Mouse (Mus musculus): ENCODE measurements around the gene Pkp4. TPM values are rescaled to one million over a fixed set of nuclear protein-coding genes. Genes with fewer than 3 reads are reported as not detected.

Pkp4 gene
- 12.9 and 16.2 TPM in 2 replicates for polyA plus RNA-seq (2014; fragmentation: Nextera tagmentation; extraction: Ambion mirVana)

DNA sequence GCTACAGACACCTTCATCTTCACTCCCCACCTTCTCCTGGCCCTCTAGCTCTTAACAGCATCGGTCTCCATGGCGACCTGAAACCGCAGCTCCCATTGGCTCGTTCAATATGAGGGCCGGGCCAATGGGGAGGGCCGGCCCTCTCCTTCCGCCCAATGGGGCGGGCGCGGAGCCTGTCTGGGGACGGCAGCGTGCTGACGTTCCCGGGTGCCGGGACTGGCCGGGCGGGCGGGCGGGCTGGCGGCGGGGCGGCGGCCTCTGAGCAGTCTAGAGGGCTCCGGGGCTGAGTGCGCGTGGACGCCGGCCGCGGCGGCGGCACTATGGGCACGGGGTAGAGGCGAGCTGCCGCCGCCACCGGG lies at the start of gene Pkp4, which contains the start of gene Ccdc148:
TSS of gene Pkp4 (plus strand) at position 246 of the 359 bp plus-strand sequence.
TSS of gene Ccdc148 (minus strand) at position 79 of the 359 bp plus-strand sequence.
- H3K27me3 ChIP-seq (ENCODE audit: control insufficient read depth, insufficient read depth, low read length) = no peaks in the 10 kb centered on the region
- peak within 1 kb of the TSS; percentile 54 for H3K27ac ChIP-seq (ENCODE audit: low read depth, low read length)
- no peaks in the 10 kb centered on the region for H3K9me3 ChIP-seq (ENCODE audit: control insufficient read depth, low read length)
- peak within 1 kb of the TSS; percentile 67 for H3K4me2 ChIP-seq (ENCODE audit: low read depth)
- DNase-seq (ENCODE audit: low spot score) = peak; percentile 97
- H3K36me3 ChIP-seq (ENCODE audit: control insufficient read depth, insufficient read depth, low read length) = no peaks in the 10 kb centered on the region
- peak; percentile 97 for ATAC-seq (ENCODE audit: insufficient read depth, low FRiP score, low TSS enrichment)
- H3K4me3 ChIP-seq (ENCODE audit: low read depth, low read length) = peak within 1 kb of the TSS; percentile 86
- under 1% methylated on average over 34 of the region's 37 CpGs for WGBS
- H3K4me1 ChIP-seq (ENCODE audit: control insufficient read depth, insufficient read depth, low read length) = peaks cover 15% of the 10 kb centered on the region; the same call in 1 of the 2 replicates
- peak within 1 kb of the TSS; percentile 80 for H3K9ac ChIP-seq (ENCODE audit: low read length)

DNA sequence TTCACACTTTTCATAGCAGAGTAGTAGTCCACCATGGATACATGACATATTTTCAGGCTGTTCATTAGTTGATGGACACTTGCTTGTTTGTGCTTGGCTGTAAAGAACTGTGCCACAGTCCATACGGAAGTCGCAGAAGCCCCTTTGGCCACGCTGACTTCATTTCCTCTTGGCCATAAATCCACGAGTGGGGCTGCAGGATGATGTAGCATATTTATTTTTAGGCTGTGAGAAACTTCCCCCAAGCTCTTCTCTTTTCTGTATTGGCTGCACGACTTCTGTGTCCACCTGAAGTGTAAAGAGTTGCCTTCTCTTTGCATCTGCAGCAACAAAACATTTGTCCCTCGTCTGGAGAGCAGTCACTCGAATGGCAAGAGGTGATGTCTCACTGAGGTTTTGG lies 31.6 kb upstream of the Pkp4 start:
- no peaks in the 10 kb centered on the region for H3K9me3 ChIP-seq (ENCODE audit: control insufficient read depth, low read length)
- WGBS = 85% methylated on average over 7 of the region's 7 CpGs
- DNase-seq (ENCODE audit: low spot score) (no peak), ATAC-seq (ENCODE audit: insufficient read depth, low FRiP score, low TSS enrichment) (no peak)
- H3K36me3 ChIP-seq (ENCODE audit: control insufficient read depth, insufficient read depth, low read length) = no peaks in the 10 kb centered on the region
- H3K27ac ChIP-seq (ENCODE audit: low read depth, low read length) = no peak overlapping the region
- H3K4me3 ChIP-seq (ENCODE audit: low read depth, low read length) = no peak overlapping the region
- H3K4me1 ChIP-seq (ENCODE audit: control insufficient read depth, insufficient read depth, low read length) = 0 out of 2 replicates have a peak, but pooled peaks cover 2% of the 10 kb centered on the region
- no peak overlapping the region for H3K9ac ChIP-seq (ENCODE audit: low read length)
- H3K27me3 ChIP-seq (ENCODE audit: control insufficient read depth, insufficient read depth, low read length) = no peaks in the 10 kb centered on the region
- no peak overlapping the region for H3K4me2 ChIP-seq (ENCODE audit: low read depth)

DNA sequence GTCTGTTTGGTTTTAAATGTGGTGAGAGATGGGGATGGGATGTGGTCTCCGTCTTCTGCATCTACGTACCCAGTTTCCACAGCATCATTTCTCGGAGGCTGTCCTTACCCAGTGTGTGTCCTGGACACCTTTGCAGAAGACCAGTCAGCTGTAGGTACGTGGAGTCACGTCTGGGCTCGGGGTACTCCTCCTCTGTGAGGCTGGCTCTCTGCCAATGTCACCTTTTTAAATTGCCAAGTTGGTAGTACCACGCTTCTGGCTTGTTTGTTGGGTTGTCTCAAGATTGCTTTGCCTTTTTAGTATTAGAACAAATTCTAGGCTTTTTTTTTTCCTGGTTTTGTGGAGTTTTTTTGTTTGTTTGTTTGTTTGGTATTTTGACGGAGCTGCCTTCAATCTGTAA lies 30.8 kb upstream of the Pkp4 start:
- no peaks in the 10 kb centered on the region for H3K36me3 ChIP-seq (ENCODE audit: control insufficient read depth, insufficient read depth, low read length)
- H3K27me3 ChIP-seq (ENCODE audit: control insufficient read depth, insufficient read depth, low read length) = no peaks in the 10 kb centered on the region
- ATAC-seq (ENCODE audit: insufficient read depth, low FRiP score, low TSS enrichment) = no peak
- no peak overlapping the region for H3K4me2 ChIP-seq (ENCODE audit: low read depth)
- 0 out of 2 replicates have a peak, but pooled peaks cover 2% of the 10 kb centered on the region for H3K4me1 ChIP-seq (ENCODE audit: control insufficient read depth, insufficient read depth, low read length)
- no peak overlapping the region for H3K27ac ChIP-seq (ENCODE audit: low read depth, low read length)
- no peak overlapping the region for H3K9ac ChIP-seq (ENCODE audit: low read length)
- WGBS = 88% methylated on average over 8 of the region's 8 CpGs
- DNase-seq (ENCODE audit: low spot score) = no peak
- H3K4me3 ChIP-seq (ENCODE audit: low read depth, low read length) = no peak overlapping the region
- no peaks in the 10 kb centered on the region for H3K9me3 ChIP-seq (ENCODE audit: control insufficient read depth, low read length)

DNA sequence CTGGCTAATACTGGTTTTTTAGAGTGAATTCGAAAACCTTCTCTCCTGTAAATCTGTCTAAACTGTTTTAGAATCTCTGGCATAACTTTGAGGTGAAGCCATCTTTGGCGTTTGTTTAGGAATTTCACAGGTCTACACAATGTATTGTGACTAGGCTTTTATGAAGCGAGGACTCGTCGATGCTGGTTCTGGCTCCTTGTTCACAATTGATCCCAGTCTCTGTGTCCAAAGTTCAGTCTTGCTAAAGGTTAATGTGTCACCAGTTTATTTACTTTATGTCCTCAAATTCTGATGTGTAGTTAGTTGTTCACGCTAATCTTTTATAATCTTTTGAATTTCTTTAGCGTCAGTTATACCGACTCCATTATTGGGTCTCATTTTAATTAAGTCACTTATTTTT lies 29.6 kb upstream of the Pkp4 start:
- ATAC-seq (ENCODE audit: insufficient read depth, low FRiP score, low TSS enrichment) (no peak), DNase-seq (ENCODE audit: low spot score) (no peak)
- Histone ChIP-seq H3K27ac (ENCODE audit: low read depth, low read length) (no peak overlapping the region), H3K27me3 (ENCODE audit: control insufficient read depth, insufficient read depth, low read length) (no peaks in the 10 kb centered on the region), H3K4me2 (ENCODE audit: low read depth) (no peak overlapping the region), H3K9me3 (ENCODE audit: control insufficient read depth, low read length) (no peaks in the 10 kb centered on the region), H3K4me3 (ENCODE audit: low read depth, low read length) (no peak overlapping the region), H3K9ac (ENCODE audit: low read length) (no peak overlapping the region), H3K36me3 (ENCODE audit: control insufficient read depth, insufficient read depth, low read length) (no peaks in the 10 kb centered on the region), H3K4me1 (ENCODE audit: control insufficient read depth, insufficient read depth, low read length) (0 out of 2 replicates have a peak, but pooled peaks cover 2% of the 10 kb centered on the region)
- WGBS = 89% methylated on average over 8 of the region's 8 CpGs

DNA sequence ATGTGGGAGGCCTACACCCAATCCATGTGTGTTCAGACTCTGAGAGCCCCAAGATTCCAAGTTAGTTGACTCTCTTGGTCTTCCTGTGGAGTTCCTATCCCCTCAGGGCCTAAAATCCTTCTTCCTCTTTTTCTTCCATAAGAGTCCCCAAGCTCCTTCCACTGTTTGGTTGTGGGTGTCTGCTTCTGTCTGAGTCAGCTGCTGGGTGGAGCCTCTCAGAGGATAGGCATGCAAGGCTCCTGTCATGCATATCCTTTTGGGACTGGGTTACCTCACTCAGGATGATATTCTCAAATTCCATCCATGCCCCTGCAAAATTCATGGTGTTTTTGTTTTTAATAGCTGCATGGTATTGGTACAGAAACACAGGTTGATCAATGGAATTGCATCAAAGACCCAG lies 5.2 kb upstream of the Pkp4 start:
- Histone ChIP-seq H3K9ac (ENCODE audit: low read length) (no peak overlapping the region), H3K4me1 (ENCODE audit: control insufficient read depth, insufficient read depth, low read length) (0 out of 2 replicates have a peak, but pooled peaks cover 2% of the 10 kb centered on the region), H3K27me3 (ENCODE audit: control insufficient read depth, insufficient read depth, low read length) (no peaks in the 10 kb centered on the region), H3K27ac (ENCODE audit: low read depth, low read length) (no peak overlapping the region), H3K4me2 (ENCODE audit: low read depth) (no peak overlapping the region), H3K4me3 (ENCODE audit: low read depth, low read length) (no peak overlapping the region), H3K9me3 (ENCODE audit: control insufficient read depth, low read length) (no peaks in the 10 kb centered on the region), H3K36me3 (ENCODE audit: control insufficient read depth, insufficient read depth, low read length) (no peaks in the 10 kb centered on the region)
- ATAC-seq (ENCODE audit: insufficient read depth, low FRiP score, low TSS enrichment) (no peak), DNase-seq (ENCODE audit: low spot score) (no peak)

DNA sequence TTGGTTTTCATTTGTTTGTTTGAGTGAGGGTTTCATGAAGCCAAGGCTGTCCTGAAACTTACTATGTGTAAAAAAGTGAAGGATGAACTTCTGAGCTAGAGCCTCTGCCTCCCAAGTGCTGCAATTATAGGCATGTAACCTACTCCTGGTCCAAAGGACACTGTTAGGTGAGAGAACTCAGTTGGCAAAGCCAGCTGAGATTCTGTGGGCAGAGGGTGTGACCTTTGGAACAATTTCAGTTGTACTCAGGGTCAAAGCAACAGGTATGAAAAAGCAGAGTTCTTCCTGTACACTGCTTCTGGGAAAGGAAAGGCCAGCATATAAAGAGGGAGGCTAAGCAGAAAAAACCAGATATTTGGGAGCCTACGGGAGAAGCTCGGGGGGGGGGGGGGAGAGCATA lies 2.5 kb upstream of the Pkp4 start:
- Histone ChIP-seq H3K4me3 (ENCODE audit: low read depth, low read length) (no peak overlapping the region), H3K27me3 (ENCODE audit: control insufficient read depth, insufficient read depth, low read length) (no peaks in the 10 kb centered on the region), H3K27ac (ENCODE audit: low read depth, low read length) (no peak overlapping the region), H3K4me1 (ENCODE audit: control insufficient read depth, insufficient read depth, low read length) (peaks cover 9% of the 10 kb centered on the region; the same call in 1 of the 2 replicates), H3K36me3 (ENCODE audit: control insufficient read depth, insufficient read depth, low read length) (no peaks in the 10 kb centered on the region), H3K9me3 (ENCODE audit: control insufficient read depth, low read length) (no peaks in the 10 kb centered on the region), H3K9ac (ENCODE audit: low read length) (no peak overlapping the region), H3K4me2 (ENCODE audit: low read depth) (no peak overlapping the region)
- DNase-seq (ENCODE audit: low spot score) = no peak
- 74% methylated on average over 2 of the region's 2 CpGs for WGBS
- ATAC-seq (ENCODE audit: insufficient read depth, low FRiP score, low TSS enrichment) = no peak

DNA sequence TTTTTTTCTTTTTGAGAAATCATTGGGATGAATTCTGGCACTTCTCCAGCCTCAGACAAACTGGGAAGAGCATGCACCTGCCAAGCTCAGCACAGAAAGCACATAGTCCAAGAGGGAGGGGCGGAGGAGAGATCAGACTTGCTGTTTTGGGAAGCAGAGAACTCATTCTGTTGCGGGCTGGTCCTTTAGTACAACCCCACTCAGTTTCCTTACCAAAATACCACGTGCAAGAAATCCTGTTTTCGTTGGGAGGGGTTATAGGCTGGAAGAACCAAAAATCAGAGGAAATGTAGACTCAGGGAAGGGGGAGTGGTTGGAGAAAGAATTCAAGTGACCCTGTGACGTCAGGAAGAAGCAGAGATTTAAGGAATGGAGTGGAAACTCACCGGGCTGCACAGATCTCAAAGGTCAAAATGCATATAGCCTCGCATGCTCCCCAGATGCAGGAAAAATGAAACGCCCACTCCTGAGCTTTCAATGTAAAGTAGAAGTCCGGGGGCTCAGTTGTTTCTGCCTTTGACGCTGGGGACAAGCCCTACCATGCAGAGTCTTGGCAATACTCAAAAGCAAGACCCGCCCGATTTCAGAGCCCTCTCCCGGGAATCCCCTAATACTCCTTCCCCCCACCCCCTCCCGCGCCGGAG lies 567 bp upstream of the Pkp4 start:
- Histone ChIP-seq H3K4me3 (ENCODE audit: low read depth, low read length) (peak overlapping the region; percentile 86), H3K4me2 (ENCODE audit: low read depth) (peak overlapping the region; percentile 67), H3K36me3 (ENCODE audit: control insufficient read depth, insufficient read depth, low read length) (no peaks in the 10 kb centered on the region), H3K9me3 (ENCODE audit: control insufficient read depth, low read length) (no peaks in the 10 kb centered on the region), H3K27me3 (ENCODE audit: control insufficient read depth, insufficient read depth, low read length) (no peaks in the 10 kb centered on the region), H3K27ac (ENCODE audit: low read depth, low read length) (no peak overlapping the region), H3K9ac (ENCODE audit: low read length) (no peak overlapping the region), H3K4me1 (ENCODE audit: control insufficient read depth, insufficient read depth, low read length) (peaks cover 15% of the 10 kb centered on the region; the same call in 1 of the 2 replicates)
- peak; percentile 9 for ATAC-seq (ENCODE audit: insufficient read depth, low FRiP score, low TSS enrichment)
- 0% methylated on average over 16 of the region's 16 CpGs for WGBS
- peak; percentile 32 for DNase-seq (ENCODE audit: low spot score)

DNA sequence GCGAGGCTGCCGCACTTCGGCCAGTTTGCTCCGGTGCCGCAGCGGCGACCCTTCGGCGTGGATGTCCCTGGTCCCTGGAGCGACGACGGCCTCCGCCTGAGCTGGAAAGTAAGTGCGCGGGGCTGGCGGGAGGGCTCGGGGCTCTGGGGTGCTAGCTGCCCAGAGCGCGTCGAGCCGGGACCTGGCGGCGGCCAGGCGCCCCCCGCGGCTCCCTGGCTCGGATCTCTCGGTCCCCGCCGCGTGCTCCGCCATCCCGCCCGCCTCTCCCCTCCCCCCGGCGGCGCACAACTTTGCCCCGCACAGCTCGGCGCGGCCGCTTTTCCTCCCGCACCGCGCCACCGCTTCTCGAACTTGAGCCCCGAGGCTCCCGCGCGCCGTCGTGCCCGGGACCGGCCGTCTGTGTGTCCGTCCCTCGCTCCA lies 381 bp downstream of the Pkp4 start:
- peak overlapping the region; percentile 54 for H3K27ac ChIP-seq (ENCODE audit: low read depth, low read length)
- H3K9ac ChIP-seq (ENCODE audit: low read length) = peak overlapping the region; percentile 80
- H3K4me1 ChIP-seq (ENCODE audit: control insufficient read depth, insufficient read depth, low read length) = peaks cover 15% of the 10 kb centered on the region; the same call in 1 of the 2 replicates
- H3K4me2 ChIP-seq (ENCODE audit: low read depth) = peak overlapping the region; percentile 47
- peak; percentile 59 for ATAC-seq (ENCODE audit: insufficient read depth, low FRiP score, low TSS enrichment)
- H3K9me3 ChIP-seq (ENCODE audit: control insufficient read depth, low read length) = no peaks in the 10 kb centered on the region
- no peaks in the 10 kb centered on the region for H3K27me3 ChIP-seq (ENCODE audit: control insufficient read depth, insufficient read depth, low read length)
- H3K4me3 ChIP-seq (ENCODE audit: low read depth, low read length) = peak overlapping the region; percentile 86
- no peaks in the 10 kb centered on the region for H3K36me3 ChIP-seq (ENCODE audit: control insufficient read depth, insufficient read depth, low read length)
- WGBS = under 1% methylated on average over 21 of the region's 58 CpGs
- DNase-seq (ENCODE audit: low spot score) = peak; percentile 62

All from neural tube, embryonic 11.5 days (tissue).